13 mouse cellular contexts compared by ENCODE assay signal in genomic region chr12:85623711-85624110, GRCm38 (mm10). TPM values are rescaled to one million over a fixed set of nuclear protein-coding genes. Genes with fewer than 3 reads are reported as not detected.
DNase-seq lines count a peak whose midpoint lies in the region; ATAC-seq and TF ChIP-seq lines count a peak whose summit lies in the region.
"Had no signal": no experiment of that assay in that cellular context is flagged by ENCODE, and none has a peak within 500 bp of the region (broad histone marks: within the 10 kb centered on the region; RNA-seq: fewer than 3 reads in every experiment).

No protein-coding gene starts in this region.

- no peak for TF ChIP-seq EP300 in stomach, postnatal 0 days (optimal IDR thresholded peaks at IDR 0.05)

- no peak for ATAC-seq in kidney, embryonic 15.5 days (replicated peaks; ENCODE audit: low FRiP score)
- ATAC-seq in stomach, embryonic 16.5 days (ENCODE audit: insufficient read depth, low FRiP score): 0 out of 2 replicates have a peak, but pooled peaks have one; percentile 17
- ATAC-seq in stomach, postnatal 0 days (ENCODE audit: low FRiP score, low TSS enrichment): no peak
- ATAC-seq: forebrain, embryonic 15.5 days had no signal

- H3K4me1 ChIP-seq in heart, embryonic 10.5 days: peaks cover 60% of the 10 kb centered on the region
- peaks cover 11% of the 10 kb centered on the region for H3K4me1 ChIP-seq in kidney, adult 2 months (ENCODE audit: control insufficient read depth, insufficient read depth, low read length)
- peaks cover 37% of the 10 kb centered on the region for H3K4me1 ChIP-seq in kidney, embryonic 15.5 days
- H3K4me1 ChIP-seq in stomach, embryonic 16.5 days (ENCODE audit: control insufficient read depth, insufficient read depth, low read length): peaks cover 16% of the 10 kb centered on the region
- H3K4me1 ChIP-seq in stomach, postnatal 0 days (replicated peaks; ENCODE audit: control insufficient read depth, insufficient read depth): peaks cover 4% of the 10 kb centered on the region; the same call in 1 of the 2 replicates

- H3K4me3 ChIP-seq in heart, embryonic 10.5 days: no peak overlapping the region
- H3K4me3 ChIP-seq in kidney, adult 2 months (ENCODE audit: insufficient read depth, low read depth, low read length): no peak overlapping the region
- H3K4me3 ChIP-seq in kidney, embryonic 15.5 days (replicated peaks): no peak overlapping the region
- no peak overlapping the region for H3K4me3 ChIP-seq in stomach, embryonic 16.5 days (replicated peaks; ENCODE audit: low read length)
- no peak overlapping the region for H3K4me3 ChIP-seq in stomach, postnatal 0 days (ENCODE audit: low read depth, low read length)
- H3K4me3 ChIP-seq: embryonic facial prominence, embryonic 12.5 days; forebrain, embryonic 15.5 days had no signal

- intact Hi-C loops in heart, postnatal 25 days (cut with DNase I): no loop called here

- no peak for TF ChIP-seq POLR2A in kidney, adult 2 months (IDR thresholded peaks at IDR 0.05; ENCODE audit: low read depth, low read length)

- peak overlapping the region; percentile 63 for H3K27ac ChIP-seq in heart, embryonic 10.5 days
- peak overlapping the region; percentile 49 for H3K27ac ChIP-seq in kidney, adult 2 months (ENCODE audit: insufficient read depth, low read depth, low read length)
- H3K27ac ChIP-seq in kidney, embryonic 15.5 days: no peak overlapping the region
- H3K27ac ChIP-seq in stomach, embryonic 16.5 days (ENCODE audit: low read length): peak overlapping the region; percentile 3; the same call in 1 of the 2 replicates
- H3K27ac ChIP-seq in stomach, postnatal 0 days (replicated peaks): no peak overlapping the region
- H3K27ac ChIP-seq: forebrain, embryonic 15.5 days had no signal

- no peak for TF ChIP-seq CTCF in kidney, adult 2 months (conservative IDR thresholded peaks at IDR 0.05; ENCODE audit: insufficient read depth, insufficient read length, low read depth, low read length)
- TF ChIP-seq CTCF in stomach, postnatal 0 days (IDR thresholded peaks at IDR 0.05; ENCODE audit: low read depth): no peak

- no peak overlapping the region for H3K4me2 ChIP-seq in kidney, embryonic 15.5 days
- H3K4me2 ChIP-seq in stomach, embryonic 16.5 days (ENCODE audit: low read depth, low read length): no peak overlapping the region
- no peak overlapping the region for H3K4me2 ChIP-seq in stomach, postnatal 0 days (replicated peaks; ENCODE audit: low read depth)
- H3K4me2 ChIP-seq: embryonic facial prominence, embryonic 12.5 days; forebrain, embryonic 15.5 days had no signal

- H3K9me3 ChIP-seq in heart, embryonic 10.5 days: no peaks in the 10 kb centered on the region
- no peaks in the 10 kb centered on the region for H3K9me3 ChIP-seq in kidney, embryonic 15.5 days (replicated peaks)
- H3K9me3 ChIP-seq in stomach, embryonic 16.5 days (replicated peaks; ENCODE audit: control insufficient read depth, low read length): no peaks in the 10 kb centered on the region
- no peaks in the 10 kb centered on the region for H3K9me3 ChIP-seq in stomach, postnatal 0 days (ENCODE audit: control insufficient read depth, low read length)
- H3K9me3 ChIP-seq: embryonic facial prominence, embryonic 12.5 days; forebrain, embryonic 15.5 days; G1E had no signal

- H3K27me3 ChIP-seq in heart, embryonic 10.5 days (ENCODE audit: insufficient read depth, poor library complexity, severe bottlenecking): no peaks in the 10 kb centered on the region
- H3K27me3 ChIP-seq in kidney, adult 2 months (replicated peaks; ENCODE audit: control insufficient read depth, insufficient read depth, low read length): no peaks in the 10 kb centered on the region
- H3K27me3 ChIP-seq in kidney, embryonic 15.5 days: no peaks in the 10 kb centered on the region
- H3K27me3 ChIP-seq in stomach, embryonic 16.5 days (ENCODE audit: control insufficient read depth, insufficient read depth, low read length): no peaks in the 10 kb centered on the region
- no peaks in the 10 kb centered on the region for H3K27me3 ChIP-seq in stomach, postnatal 0 days (ENCODE audit: control insufficient read depth, insufficient read depth, low read length)
- H3K27me3 ChIP-seq: embryonic facial prominence, embryonic 12.5 days; forebrain, embryonic 15.5 days had no signal

- H3K9ac ChIP-seq in kidney, embryonic 15.5 days: no peak overlapping the region
- H3K9ac ChIP-seq in stomach, embryonic 16.5 days (ENCODE audit: low read length): 0 out of 2 replicates have a peak overlapping the region, but pooled peaks have one; percentile 6
- no peak overlapping the region for H3K9ac ChIP-seq in stomach, postnatal 0 days (ENCODE audit: low read length)
- H3K9ac ChIP-seq: embryonic facial prominence, embryonic 12.5 days; forebrain, embryonic 15.5 days had no signal

- peaks cover 3% of the 10 kb centered on the region; the same call in 1 of the 2 replicates for H3K36me3 ChIP-seq in heart, embryonic 10.5 days
- no peaks in the 10 kb centered on the region for H3K36me3 ChIP-seq in kidney, adult 2 months (ENCODE audit: control insufficient read depth, insufficient read depth, low read length)
- H3K36me3 ChIP-seq in kidney, embryonic 15.5 days: no peaks in the 10 kb centered on the region
- no peaks in the 10 kb centered on the region for H3K36me3 ChIP-seq in stomach, embryonic 16.5 days (ENCODE audit: control insufficient read depth, insufficient read depth, low read length)
- H3K36me3 ChIP-seq in stomach, postnatal 0 days (ENCODE audit: control insufficient read depth, insufficient read depth, low read length): no peaks in the 10 kb centered on the region
- H3K36me3 ChIP-seq: embryonic facial prominence, embryonic 12.5 days; forebrain, embryonic 15.5 days; G1E had no signal

- DNase-seq in heart, embryonic 10.5 days (ENCODE audit: low spot score): no peak
- DNase-seq in heart, postnatal 25 days (ENCODE audit: low spot score): no peak
- peak; percentile 44 for DNase-seq in kidney, adult 2 months
- no peak for DNase-seq in stomach, postnatal 0 days (ENCODE audit: low spot score)
- DNase-seq in yolk sac, embryonic 10.5 days (ENCODE audit: low spot score): peak; percentile 79
- no peak for DNase-seq in urinary bladder, postnatal 25 days (ENCODE audit: low spot score)
- DNase-seq: cerebellum, adult 9-11 months; gastrocnemius, postnatal 14 days had no signal

- 21% methylated on average over 3 of the region's 3 CpGs for WGBS in heart, embryonic 10.5 days
- 26% methylated on average over 3 of the region's 3 CpGs for WGBS in kidney, adult 2 months
- 36% methylated on average over 3 of the region's 3 CpGs for WGBS in kidney, embryonic 15.5 days
- WGBS in stomach, embryonic 16.5 days: 31% methylated on average over 3 of the region's 3 CpGs
- WGBS in stomach, postnatal 0 days: 10% methylated on average over 3 of the region's 3 CpGs

RNA-seq across cellular contexts. Expression of gene Jdp2, which starts 24.9 kb away (rescaled TPM):
- 0.63 and 0.68 TPM in 2 replicates for polyA plus RNA-seq in heart, embryonic 10.5 days (2016; fragmentation: Nextera tagmentation; extraction: Ambion mirVana)
- total RNA-seq in heart, postnatal 25 days (2021): 1 to 10 TPM; 8.8 to 9.2 TPM
- 6.2 and 7.7 TPM in 2 replicates for polyA plus RNA-seq in kidney, adult 2 months (2012; rRNA removed)
- polyA plus RNA-seq in kidney, embryonic 15.5 days (2015; fragmentation: Nextera tagmentation; extraction: Ambion mirVana): 0.41 and 0.61 TPM in 2 replicates
- polyA plus RNA-seq in stomach, embryonic 16.5 days (2015; fragmentation: Nextera tagmentation; extraction: Ambion mirVana): 0.29 and 0.80 TPM in 2 replicates
- polyA plus RNA-seq in stomach, postnatal 0 days (2015; fragmentation: Nextera tagmentation; extraction: Ambion mirVana): 0.63 and 0.65 TPM in 2 replicates
- total RNA-seq: G1E had no signal
- polyA plus RNA-seq: G1E had no signal

Comparison
In these comparisons a context has a peak if more than half of its experiments do, and no peak if none do; other contexts are left out.
1. H3K27ac ChIP-seq: peak in heart, embryonic 10.5 days (single experiment), kidney, adult 2 months (single experiment) and stomach, embryonic 16.5 days (single experiment); none in kidney, embryonic 15.5 days (single experiment) and stomach, postnatal 0 days (single experiment).
2. DNase-seq: peak in kidney, adult 2 months (single experiment) and yolk sac, embryonic 10.5 days (single experiment); none in heart, embryonic 10.5 days (single experiment), heart, postnatal 25 days (single experiment), stomach, postnatal 0 days (single experiment) and urinary bladder, postnatal 25 days (single experiment).